Mouse (Mus musculus) testis, adult 2 months (tissue): ENCODE results near the gene Lgals7.

Experiments
- CTCF ChIP-seq: fragments of 200-500 bp; IDR thresholded peaks from 2 replicates; pipeline ENCODE4 v1.5.1; 2012; ENCODE audit warnings: low read depth, mild to moderate bottlenecking, inconsistent platforms, low read length, moderate library complexity; ENCODE audit not compliant: control insufficient read depth, insufficient read depth, insufficient replicate concordance
- POLR2A ChIP-seq: fragments of 200-500 bp; IDR thresholded peaks from 2 replicates; pipeline ENCODE4 v1.6.1; 2012; ENCODE audit warnings: low read depth, mild to moderate bottlenecking, inconsistent platforms, low read length, moderate library complexity; ENCODE audit not compliant: control insufficient read depth

DNA sequence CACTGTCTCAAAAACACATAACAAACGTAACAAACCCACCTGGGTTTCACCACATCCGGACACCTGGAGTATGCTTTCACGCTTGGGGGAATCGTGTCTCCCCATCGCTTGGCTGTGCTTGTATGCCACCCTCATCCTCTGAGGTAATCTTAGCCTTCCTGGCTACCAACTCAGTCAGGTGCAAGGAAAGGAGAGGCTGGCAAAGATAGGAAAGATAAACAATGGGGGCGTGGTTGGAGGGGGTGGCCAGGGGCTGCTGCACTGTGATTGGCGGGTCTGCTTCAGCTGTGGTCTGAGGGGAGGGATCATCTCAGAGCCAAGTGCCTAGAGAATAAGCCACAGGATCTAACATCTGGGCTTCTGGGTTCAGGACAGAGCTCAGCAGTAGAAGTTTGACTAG, 16.0 kb downstream of the Lgals7 start:
- TF ChIP-seq CTCF (no peak), POLR2A (no peak)
